11 mouse cellular contexts compared by ENCODE assay signal in the genomic region with DNA sequence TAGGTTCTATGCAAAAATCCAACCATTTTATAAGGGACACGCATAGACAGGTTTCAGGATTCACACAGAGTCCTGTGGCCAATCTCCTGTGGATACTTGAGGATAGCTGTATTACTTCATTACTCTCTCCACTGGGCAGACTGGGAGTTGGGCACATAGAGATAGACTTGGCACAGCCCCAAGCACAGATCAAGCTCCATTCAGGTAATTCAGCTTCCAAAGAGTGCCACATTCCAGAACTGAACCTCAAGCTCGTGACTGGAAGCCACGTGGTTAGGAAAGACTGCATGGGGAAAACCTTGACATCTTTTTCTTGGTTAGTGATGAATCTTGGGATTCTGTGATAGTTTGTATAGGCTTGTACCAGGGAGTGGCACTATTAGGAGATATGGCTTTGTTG.
"Had no signal": no experiment of that assay in that cellular context is flagged by ENCODE, and none has a peak within 500 bp of the region (broad histone marks: within the 10 kb centered on the region; RNA-seq: fewer than 3 reads in every experiment).

No protein-coding gene starts in this region.

- H3K36me3 ChIP-seq: intestine, embryonic 15.5 days; limb, embryonic 15.5 days; midbrain, embryonic 12.5 days; neural tube, embryonic 13.5 days had no signal

- H3K4me2 ChIP-seq: intestine, embryonic 15.5 days; limb, embryonic 15.5 days; midbrain, embryonic 12.5 days; neural tube, embryonic 13.5 days had no signal

- ATAC-seq: intestine, embryonic 15.5 days; lung, postnatal 0 days; midbrain, embryonic 16.5 days had no signal

- H3K27me3 ChIP-seq: intestine, embryonic 15.5 days; limb, embryonic 15.5 days; midbrain, embryonic 12.5 days had no signal

- H3K9me3 ChIP-seq: intestine, embryonic 15.5 days; limb, embryonic 15.5 days; midbrain, embryonic 12.5 days; neural tube, embryonic 13.5 days had no signal

- H3K4me3 ChIP-seq: intestine, embryonic 15.5 days; left cerebral cortex, adult 2 months; limb, embryonic 15.5 days; midbrain, embryonic 12.5 days; neural tube, embryonic 13.5 days had no signal

- H3K9ac ChIP-seq: intestine, embryonic 15.5 days; limb, embryonic 15.5 days; liver, embryonic 14.5 days; midbrain, embryonic 12.5 days; neural tube, embryonic 13.5 days had no signal

- H3K27ac ChIP-seq: intestine, embryonic 15.5 days; left cerebral cortex, adult 2 months; limb, embryonic 15.5 days; liver, embryonic 14.5 days; midbrain, embryonic 12.5 days; neural tube, embryonic 13.5 days had no signal

- DNase-seq: lung, adult 2 months; right cerebral cortex, postnatal 14 days; thymus, postnatal 36 days had no signal
